Mouse (Mus musculus) liver, embryonic 14.5 days (tissue): ENCODE measurements around the gene Vmo1.

ENCODE experiments used
- CTCF ChIP-seq: IDR thresholded peaks from 2 replicates; pipeline ENCODE4 v1.5.1; 2016; ENCODE audit warnings: antibody characterized with exemption, low read depth, control low read depth
- EP300 ChIP-seq: IDR thresholded peaks from 2 replicates; pipeline ENCODE4 v1.6.1; 2016; ENCODE audit warnings: antibody characterized with exemption, low read depth

- TF ChIP-seq CTCF (no peak), EP300 (no peak)
These were observed 26.6 kb downstream of the Vmo1 start for GRCm38 (mm10) chr11:70487816-70488215.
